In the genomic region with DNA sequence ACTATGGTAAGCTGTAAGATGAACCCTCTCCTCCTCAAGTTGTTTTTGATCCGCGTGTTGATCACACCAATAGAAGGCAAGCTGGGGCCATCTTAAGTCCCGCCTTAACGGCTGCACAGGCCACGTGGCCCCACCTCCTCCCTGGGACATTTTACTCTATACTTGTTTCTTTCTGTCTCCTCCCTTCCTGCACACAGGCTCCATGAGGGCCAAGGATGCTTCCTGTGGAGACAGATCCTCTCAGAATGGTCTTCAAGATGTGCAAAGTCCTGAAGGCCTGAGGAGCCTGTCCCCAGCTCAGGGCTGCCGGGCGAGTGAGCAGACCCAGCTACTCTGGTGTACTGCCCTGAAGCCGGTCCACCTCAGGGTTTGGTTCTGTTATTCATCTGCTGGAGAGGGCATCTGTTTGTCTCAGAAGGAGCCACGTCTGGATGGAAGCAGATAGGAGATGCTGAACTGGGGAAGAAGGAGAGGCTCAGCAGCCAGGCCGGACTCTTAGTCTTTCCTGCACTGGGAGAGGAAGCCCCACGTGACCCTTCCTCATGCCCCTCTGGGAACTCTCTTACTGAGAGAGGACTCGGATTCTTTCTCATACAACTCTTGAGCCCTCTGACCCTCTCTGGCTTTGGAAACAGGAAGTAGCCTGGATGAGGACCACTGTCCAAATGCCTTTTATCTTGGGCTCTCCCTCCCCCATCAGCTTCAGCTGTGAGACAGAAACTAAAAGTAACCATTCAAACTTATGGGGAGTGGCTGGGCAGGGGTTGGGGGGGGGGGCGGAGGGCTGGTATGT, we compare ENCODE assay signal across 8 mouse cellular contexts. TPM values are rescaled to one million over a fixed set of nuclear protein-coding genes. Genes with fewer than 3 reads are reported as not detected.
DNase-seq lines count a peak whose midpoint lies in the region; ATAC-seq and TF ChIP-seq lines count a peak whose summit lies in the region.

No protein-coding gene starts in this region.

- no peaks in the 10 kb centered on the region for H3K9me3 ChIP-seq in forebrain, embryonic 15.5 days
- no peaks in the 10 kb centered on the region for H3K9me3 ChIP-seq in forebrain, embryonic 13.5 days (replicated peaks)
- no peaks in the 10 kb centered on the region for H3K9me3 ChIP-seq in embryonic facial prominence, embryonic 10.5 days
- no peaks in the 10 kb centered on the region for H3K9me3 ChIP-seq in hindbrain, embryonic 16.5 days (ENCODE audit: control insufficient read depth, low read length)
- H3K9me3 ChIP-seq in lung, postnatal 0 days (ENCODE audit: low read length): no peaks in the 10 kb centered on the region

- no peak for TF ChIP-seq EP300 in lung, postnatal 0 days (IDR thresholded peaks at IDR 0.05)

- H3K36me3 ChIP-seq in forebrain, embryonic 15.5 days: no peaks in the 10 kb centered on the region
- no peaks in the 10 kb centered on the region for H3K36me3 ChIP-seq in forebrain, embryonic 13.5 days (ENCODE audit: poor library complexity, severe bottlenecking)
- H3K36me3 ChIP-seq in embryonic facial prominence, embryonic 10.5 days (replicated peaks): no peaks in the 10 kb centered on the region
- no peaks in the 10 kb centered on the region for H3K36me3 ChIP-seq in hindbrain, embryonic 16.5 days (ENCODE audit: control insufficient read depth, insufficient read depth, low read length)
- no peaks in the 10 kb centered on the region for H3K36me3 ChIP-seq in lung, postnatal 0 days (ENCODE audit: insufficient read depth, low read length)

- no peak overlapping the region for H3K4me2 ChIP-seq in forebrain, embryonic 15.5 days (replicated peaks)
- H3K4me2 ChIP-seq in forebrain, embryonic 13.5 days: no peak overlapping the region
- H3K4me2 ChIP-seq in hindbrain, embryonic 16.5 days (ENCODE audit: low read length): no peak overlapping the region
- no peak overlapping the region for H3K4me2 ChIP-seq in lung, postnatal 0 days (replicated peaks; ENCODE audit: low read depth, low read length)

- no peak for TF ChIP-seq CTCF in lung, postnatal 0 days (IDR thresholded peaks at IDR 0.05)

- H3K4me1 ChIP-seq in forebrain, embryonic 15.5 days: no peaks in the 10 kb centered on the region
- peaks cover 5% of the 10 kb centered on the region; the same call in 1 of the 2 replicates for H3K4me1 ChIP-seq in forebrain, embryonic 13.5 days
- H3K4me1 ChIP-seq in embryonic facial prominence, embryonic 10.5 days: peaks cover 38% of the 10 kb centered on the region
- H3K4me1 ChIP-seq in hindbrain, embryonic 16.5 days (ENCODE audit: control insufficient read depth, insufficient read depth, low read depth, low read length): peaks cover 6% of the 10 kb centered on the region; the same call in 1 of the 2 replicates
- H3K4me1 ChIP-seq in lung, postnatal 0 days (ENCODE audit: insufficient read depth, low read depth, low read length): no peaks in the 10 kb centered on the region

- no peaks in the 10 kb centered on the region for H3K27me3 ChIP-seq in forebrain, embryonic 15.5 days
- no peaks in the 10 kb centered on the region for H3K27me3 ChIP-seq in forebrain, embryonic 13.5 days
- no peaks in the 10 kb centered on the region for H3K27me3 ChIP-seq in embryonic facial prominence, embryonic 10.5 days (replicated peaks; ENCODE audit: low read depth, poor library complexity, severe bottlenecking)
- H3K27me3 ChIP-seq in hindbrain, embryonic 16.5 days (replicated peaks; ENCODE audit: control insufficient read depth, insufficient read depth, low read length): no peaks in the 10 kb centered on the region
- H3K27me3 ChIP-seq in lung, postnatal 0 days (replicated peaks; ENCODE audit: insufficient read depth, low read length): no peaks in the 10 kb centered on the region

- no peak for ATAC-seq in forebrain, embryonic 15.5 days (replicated peaks)
- ATAC-seq in forebrain, embryonic 13.5 days: no peak
- ATAC-seq in hindbrain, embryonic 16.5 days: 0 out of 2 replicates have a peak, but pooled peaks have one; percentile 28
- ATAC-seq in lung, postnatal 0 days: peak; percentile 77

- peak; percentile 30 for DNase-seq in embryonic facial prominence, embryonic 10.5 days (ENCODE audit: low spot score)
- DNase-seq in lung, postnatal 0 days (ENCODE audit: low spot score): peak; percentile 28
- no peak for DNase-seq in thymus, postnatal 14 days
- no peak for DNase-seq in adrenal gland, postnatal 10 days
- no peak for DNase-seq in left cerebral cortex, adult 11 months (ENCODE audit: low spot score)

- 83% methylated on average over 13 of the region's 13 CpGs for WGBS in forebrain, embryonic 15.5 days
- 85% methylated on average over 13 of the region's 13 CpGs for WGBS in forebrain, embryonic 13.5 days
- 66% methylated on average over 13 of the region's 13 CpGs for WGBS in embryonic facial prominence, embryonic 10.5 days
- WGBS in hindbrain, embryonic 16.5 days: 73% methylated on average over 13 of the region's 13 CpGs
- WGBS in lung, postnatal 0 days: 62% methylated on average over 13 of the region's 13 CpGs

- no peak overlapping the region for H3K9ac ChIP-seq in forebrain, embryonic 15.5 days (replicated peaks)
- H3K9ac ChIP-seq in forebrain, embryonic 13.5 days: no peak overlapping the region
- H3K9ac ChIP-seq in hindbrain, embryonic 16.5 days (ENCODE audit: low read depth, low read length): no peak overlapping the region
- H3K9ac ChIP-seq in lung, postnatal 0 days (replicated peaks; ENCODE audit: low read depth): no peak overlapping the region

- no peak overlapping the region for H3K4me3 ChIP-seq in forebrain, embryonic 15.5 days
- no peak overlapping the region for H3K4me3 ChIP-seq in forebrain, embryonic 13.5 days
- H3K4me3 ChIP-seq in embryonic facial prominence, embryonic 10.5 days: no peak overlapping the region
- H3K4me3 ChIP-seq in hindbrain, embryonic 16.5 days (ENCODE audit: low read length): no peak overlapping the region
- no peak overlapping the region for H3K4me3 ChIP-seq in lung, postnatal 0 days (ENCODE audit: low read depth, low read length)

- peak overlapping the region; percentile 21; the same call in 1 of the 2 replicates for H3K27ac ChIP-seq in forebrain, embryonic 15.5 days (replicated peaks)
- H3K27ac ChIP-seq in forebrain, embryonic 13.5 days: no peak overlapping the region
- peak overlapping the region; percentile 62 for H3K27ac ChIP-seq in embryonic facial prominence, embryonic 10.5 days (replicated peaks)
- H3K27ac ChIP-seq in hindbrain, embryonic 16.5 days (ENCODE audit: low read depth, low read length): no peak overlapping the region
- peak overlapping the region; percentile 57; the same call in 1 of the 2 replicates for H3K27ac ChIP-seq in lung, postnatal 0 days (ENCODE audit: low read length)

RNA-seq across cellular contexts. Expression of a gene that starts 38.7 kb away (rescaled TPM):
- polyA plus RNA-seq in forebrain, embryonic 15.5 days (2015; fragmentation: Nextera tagmentation; extraction: Ambion mirVana): 82.8 and 84.3 TPM in 2 replicates
- 85.2 and 86.3 TPM in 2 replicates for polyA plus RNA-seq in forebrain, embryonic 13.5 days (2015; fragmentation: Nextera tagmentation; extraction: Ambion mirVana)
- polyA plus RNA-seq in embryonic facial prominence, embryonic 10.5 days (2016; fragmentation: Nextera tagmentation; extraction: Ambion mirVana): 40.7 and 41.8 TPM in 2 replicates
- 77.6 and 78.6 TPM in 2 replicates for polyA plus RNA-seq in hindbrain, embryonic 16.5 days (2015; fragmentation: Nextera tagmentation; extraction: Ambion mirVana)
- polyA plus RNA-seq in lung, postnatal 0 days (2015; fragmentation: Nextera tagmentation; extraction: Ambion mirVana): 81.6 and 88.4 TPM in 2 replicates
- 10 to 100 TPM; 28.9 to 29.1 TPM for total RNA-seq in adrenal gland, postnatal 10 days (2021)

Comparison
In these comparisons a context has a peak if more than half of its experiments do, and no peak if none do; other contexts are left out.
1. H3K27ac ChIP-seq: peak in forebrain, embryonic 15.5 days (single experiment), embryonic facial prominence, embryonic 10.5 days (single experiment) and lung, postnatal 0 days (single experiment); none in forebrain, embryonic 13.5 days (single experiment) and hindbrain, embryonic 16.5 days (single experiment).
2. ATAC-seq: peak in hindbrain, embryonic 16.5 days (single experiment) and lung, postnatal 0 days (single experiment); none in forebrain, embryonic 15.5 days (single experiment) and forebrain, embryonic 13.5 days (single experiment).
3. DNase-seq: peak in embryonic facial prominence, embryonic 10.5 days (single experiment) and lung, postnatal 0 days (single experiment); none in thymus, postnatal 14 days (single experiment), adrenal gland, postnatal 10 days (single experiment) and left cerebral cortex, adult 11 months (single experiment).